In the genomic region with DNA sequence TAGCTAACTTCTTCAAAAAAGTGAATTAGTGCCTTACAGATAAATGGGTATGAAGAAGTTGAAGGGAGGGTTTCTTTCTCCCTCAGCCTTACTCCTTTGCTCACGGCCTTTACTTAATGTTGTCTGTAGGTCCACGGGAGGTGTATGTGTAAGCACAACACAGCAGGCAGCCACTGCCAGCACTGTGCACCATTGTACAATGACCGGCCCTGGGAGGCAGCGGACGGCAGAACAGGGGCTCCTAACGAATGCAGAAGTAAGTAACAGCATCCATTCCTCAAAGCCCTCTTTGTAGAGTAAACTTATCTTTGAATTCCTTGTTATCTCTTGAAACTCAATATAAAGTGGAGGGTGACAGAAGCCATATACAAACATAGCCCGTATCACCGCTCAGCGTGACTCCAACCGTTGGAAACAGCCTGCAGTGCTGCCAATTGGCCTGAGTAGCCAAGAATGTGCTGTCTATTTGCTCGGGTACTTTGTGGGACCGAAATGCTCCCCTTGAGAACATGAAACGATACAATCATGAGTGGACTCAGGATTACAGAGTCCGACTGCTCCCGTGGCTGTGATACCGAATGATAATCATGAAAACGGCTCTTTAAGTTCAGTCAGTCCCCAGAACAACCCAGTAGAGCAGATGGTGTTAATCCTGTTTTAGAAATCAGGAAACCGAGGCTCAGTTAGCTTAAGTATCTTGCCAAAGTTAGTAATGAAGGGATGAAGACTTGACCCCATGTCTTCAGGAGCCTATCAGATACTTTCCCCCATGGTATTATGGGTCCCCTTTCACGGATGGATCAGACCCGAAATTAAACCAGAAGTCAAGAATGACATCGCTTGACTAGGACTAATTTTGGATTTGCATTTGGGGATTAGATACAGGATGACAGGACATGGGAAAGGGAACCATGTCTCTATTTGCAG, we compare ENCODE assay signal across 13 mouse cellular contexts.
DNase-seq lines count a peak whose midpoint lies in the region; ATAC-seq and TF ChIP-seq lines count a peak whose summit lies in the region.
"Had no signal": no experiment of that assay in that cellular context is flagged by ENCODE, and none has a peak within 500 bp of the region (broad histone marks: within the 10 kb centered on the region; RNA-seq: fewer than 3 reads in every experiment).

No protein-coding gene starts in this region.

- no peak overlapping the region for H3K9ac ChIP-seq in lung, embryonic 16.5 days (ENCODE audit: low read length)
- H3K9ac ChIP-seq in heart, embryonic 14.5 days (ENCODE audit: low read length): peak overlapping the region; percentile 31; the same call in 1 of the 2 replicates

- WGBS in lung, embryonic 16.5 days: 29% methylated on average over 21 of the region's 21 CpGs
- 46% methylated on average over 21 of the region's 21 CpGs for WGBS in lung, adult 2 months
- WGBS in heart, embryonic 14.5 days: 17% methylated on average over 21 of the region's 21 CpGs

- peak overlapping the region; percentile 44 for H3K4me2 ChIP-seq in lung, embryonic 16.5 days (ENCODE audit: low read depth, low read length)
- H3K4me2 ChIP-seq in heart, embryonic 14.5 days (ENCODE audit: low read length): peak overlapping the region; percentile 58

- DNase-seq in gastrocnemius, adult 18-20 months (ENCODE audit: low spot score): peak; percentile 24
- DNase-seq in gastrocnemius, postnatal 36 days: no peak
- DNase-seq in lung, adult 2 months: no peak
- DNase-seq in layer of hippocampus, adult 8-10 months (ENCODE audit: low spot score in 2 of 2): no peak
- DNase-seq in kidney, adult 8-10 months: no peak
- no peak for DNase-seq in retina, postnatal 1 day
- DNase-seq: layer of hippocampus, adult 9-11 months; spleen, adult 18-20 months; thymus, adult 2 months had no signal

- no peak for TF ChIP-seq CTCF in lung, adult 2 months (IDR thresholded peaks at IDR 0.05; ENCODE audit: insufficient read depth, low read length)

- H3K4me1 ChIP-seq in lung, embryonic 16.5 days (replicated peaks; ENCODE audit: control insufficient read depth, insufficient read depth, low read length): peaks cover 8% of the 10 kb centered on the region
- H3K4me1 ChIP-seq in lung, adult 2 months (ENCODE audit: control insufficient read depth, insufficient read depth, low read length): 0 out of 2 replicates have a peak, but pooled peaks cover 2% of the 10 kb centered on the region
- H3K4me1 ChIP-seq in heart, embryonic 14.5 days (ENCODE audit: control insufficient read depth in 2 of 2, insufficient read depth in 2 of 2, low read length in 2 of 2): peaks cover 5 to 21% of the 10 kb centered on the region in 2 experiments

- H3K9me3 ChIP-seq in lung, embryonic 16.5 days (ENCODE audit: control insufficient read depth, low read length): no peaks in the 10 kb centered on the region
- peaks cover 5% of the 10 kb centered on the region; the same call in 1 of the 2 replicates for H3K9me3 ChIP-seq in heart, embryonic 14.5 days (ENCODE audit: control insufficient read depth, low read length)

- H3K36me3 ChIP-seq in lung, embryonic 16.5 days (ENCODE audit: control insufficient read depth, insufficient read depth, low read length): no peaks in the 10 kb centered on the region
- peaks cover 20% of the 10 kb centered on the region; the same call in 1 of the 2 replicates for H3K36me3 ChIP-seq in heart, embryonic 14.5 days (ENCODE audit: control insufficient read depth, insufficient read depth, low read length)

- ATAC-seq in lung, embryonic 16.5 days (ENCODE audit: low read depth): peak; percentile 74
- ATAC-seq in heart, embryonic 14.5 days (ENCODE audit: insufficient number of reproducible peaks, insufficient read depth, low FRiP score, low read depth): peak; percentile 85
- ATAC-seq: intestine, postnatal 0 days had no signal

- H3K27me3 ChIP-seq in lung, embryonic 16.5 days (ENCODE audit: control insufficient read depth, insufficient read depth, low read depth, low read length): no peaks in the 10 kb centered on the region
- no peaks in the 10 kb centered on the region for H3K27me3 ChIP-seq in heart, embryonic 14.5 days (ENCODE audit: control insufficient read depth, insufficient read depth, low read length)

- peak overlapping the region; percentile 7; the same call in 1 of the 2 replicates for H3K4me3 ChIP-seq in lung, embryonic 16.5 days (ENCODE audit: low read length)
- H3K4me3 ChIP-seq in lung, adult 2 months (replicated peaks; ENCODE audit: extremely low read depth, low read depth, low read length): no peak overlapping the region
- peak overlapping the region; percentile 2 to 9; a peak in 1 of 4 replicates for H3K4me3 ChIP-seq in heart, embryonic 14.5 days (ENCODE audit: control insufficient read depth in 1 of 2, insufficient read depth in 1 of 2, low read depth in 1 of 2, low read length in 2 of 2)
- H3K4me3 ChIP-seq: myocyte had no signal

- TF ChIP-seq POLR2A in lung, adult 2 months (IDR thresholded peaks at IDR 0.05; ENCODE audit: borderline replicate concordance, extremely low read depth, low read depth, low read length): no peak

- intact Hi-C loops in gastrocnemius, postnatal 36 days (cut with DNase I): no loop called here

- peak overlapping the region; percentile 31; the same call in 1 of the 2 replicates for H3K27ac ChIP-seq in lung, embryonic 16.5 days (ENCODE audit: low read length)
- H3K27ac ChIP-seq in heart, embryonic 14.5 days (replicated peaks in 1 of 2; ENCODE audit: control insufficient read depth in 1 of 2, insufficient read depth in 1 of 2, low read depth in 2 of 2, low read length in 2 of 2): peak overlapping the region; percentile 68 to 83
